In genomic region chr14:49066274-49066823, GRCm38 (mm10) we compare ENCODE assay signal across 8 mouse cellular contexts. TPM values are rescaled to one million over a fixed set of nuclear protein-coding genes. Genes with fewer than 3 reads are reported as not detected.
DNase-seq lines count a peak whose midpoint lies in the region; ATAC-seq lines count a peak whose summit lies in the region.

Exoc5 (minus strand) TSS chr14:49066653.

- H3K27me3 ChIP-seq in heart, embryonic 13.5 days (replicated peaks), result no peaks in the 10 kb centered on the region
- H3K27me3 ChIP-seq in liver, embryonic 12.5 days (replicated peaks), result no peaks in the 10 kb centered on the region
- H3K27me3 ChIP-seq in stomach, embryonic 15.5 days (replicated peaks), result no peaks in the 10 kb centered on the region

- peaks cover 3% of the 10 kb centered on the region; the same call in 1 of the 2 replicates for H3K4me1 ChIP-seq in brown adipose tissue, adult 24 weeks (ENCODE audit: control insufficient read depth, insufficient read depth, insufficient read length, low read length)
- peaks cover 30% of the 10 kb centered on the region for H3K4me1 ChIP-seq in heart, embryonic 13.5 days
- H3K4me1 ChIP-seq in liver, embryonic 12.5 days, result peaks cover 39% of the 10 kb centered on the region
- peaks cover 8% of the 10 kb centered on the region; the same call in 1 of the 2 replicates for H3K4me1 ChIP-seq in stomach, embryonic 15.5 days

- DNase-seq in CD4-positive, CD25-positive, alpha-beta regulatory T cell, adult 2 months (ENCODE audit: low read depth, low spot score), result peak; percentile 97
- peak; percentile 81 for DNase-seq in fat pad, adult 2 months (ENCODE audit: extremely low read depth, low read depth, low spot score)
- DNase-seq in kidney, postnatal 10 days, result peak; percentile 99
- DNase-seq in natural killer cell, adult 2 months (ENCODE audit: low spot score in 2 of 2), result peak; percentile 84 to 92

- peak within 1 kb of the TSS; percentile 98 for H3K4me3 ChIP-seq in brown adipose tissue, adult 24 weeks (ENCODE audit: insufficient read depth, low read depth, low read length)
- peak within 1 kb of the TSS; percentile 93 for H3K4me3 ChIP-seq in heart, embryonic 13.5 days
- peak within 1 kb of the TSS; percentile 92 for H3K4me3 ChIP-seq in liver, embryonic 12.5 days
- peak within 1 kb of the TSS; percentile 97 for H3K4me3 ChIP-seq in stomach, embryonic 15.5 days (replicated peaks)

- peak within 1 kb of the TSS; percentile 97 for H3K27ac ChIP-seq in brown adipose tissue, adult 24 weeks (replicated peaks; ENCODE audit: low read depth, low read length)
- peak within 1 kb of the TSS; percentile 99 for H3K27ac ChIP-seq in heart, embryonic 13.5 days (replicated peaks)
- peak within 1 kb of the TSS; percentile 99 for H3K27ac ChIP-seq in liver, embryonic 12.5 days
- peak within 1 kb of the TSS; percentile 99 for H3K27ac ChIP-seq in stomach, embryonic 15.5 days

- H3K36me3 ChIP-seq in heart, embryonic 13.5 days, result no peaks in the 10 kb centered on the region
- no peaks in the 10 kb centered on the region for H3K36me3 ChIP-seq in liver, embryonic 12.5 days
- no peaks in the 10 kb centered on the region for H3K36me3 ChIP-seq in stomach, embryonic 15.5 days

- ATAC-seq in heart, embryonic 13.5 days (ENCODE audit: extremely low read depth, insufficient number of reproducible peaks, low FRiP score, low TSS enrichment), result peak; percentile 93
- peak; percentile 95 for ATAC-seq in liver, embryonic 12.5 days
- ATAC-seq in stomach, embryonic 15.5 days (ENCODE audit: insufficient read depth, low FRiP score, low read depth), result peak; percentile 96

- H3K9ac ChIP-seq in heart, embryonic 13.5 days, result peak within 1 kb of the TSS; percentile 98
- H3K9ac ChIP-seq in liver, embryonic 12.5 days, result peak within 1 kb of the TSS; percentile 96
- peak within 1 kb of the TSS; percentile 91 for H3K9ac ChIP-seq in stomach, embryonic 15.5 days

- 0% methylated on average over 53 of the region's 53 CpGs for WGBS in heart, embryonic 13.5 days
- WGBS in liver, embryonic 12.5 days (ENCODE audit: insufficient replicate concordance), result under 1% methylated on average over 53 of the region's 53 CpGs
- under 1% methylated on average over 53 of the region's 53 CpGs for WGBS in stomach, embryonic 15.5 days

- no peaks in the 10 kb centered on the region for H3K9me3 ChIP-seq in heart, embryonic 13.5 days
- no peaks in the 10 kb centered on the region for H3K9me3 ChIP-seq in liver, embryonic 12.5 days (replicated peaks)
- H3K9me3 ChIP-seq in stomach, embryonic 15.5 days, result no peaks in the 10 kb centered on the region

- peak within 1 kb of the TSS; percentile 83 for H3K4me2 ChIP-seq in heart, embryonic 13.5 days
- H3K4me2 ChIP-seq in liver, embryonic 12.5 days, result peak within 1 kb of the TSS; percentile 78
- H3K4me2 ChIP-seq in stomach, embryonic 15.5 days, result peak within 1 kb of the TSS; percentile 64

RNA-seq across cellular contexts. Expression of gene Exoc5, which starts in this region (rescaled TPM):
- 23.5 and 32.2 TPM in 2 replicates for polyA plus RNA-seq in brown adipose tissue, adult 24 weeks (2012; ENCODE audit: insufficient read depth, insufficient read length, missing spikeins)
- 28.9 and 29.5 TPM in 2 replicates for polyA plus RNA-seq in heart, embryonic 13.5 days (2015; fragmentation: Nextera tagmentation; extraction: Ambion mirVana)
- 38.8 and 39.4 TPM in 2 replicates for polyA plus RNA-seq in liver, embryonic 12.5 days (2016; fragmentation: Nextera tagmentation; extraction: Ambion mirVana)
- 39.8 and 41.2 TPM in 2 replicates for polyA plus RNA-seq in stomach, embryonic 15.5 days (2015; fragmentation: Nextera tagmentation; extraction: Ambion mirVana)

Comparison
In these comparisons a context has a peak if more than half of its experiments do, and no peak if none do; other contexts are left out.
1. Peak in every context shown above with its lines: DNase-seq, ATAC-seq, H3K4me3 ChIP-seq and H3K27ac ChIP-seq.